Mouse (Mus musculus): ENCODE measurements at regions not wholly inside any gene's neighbourhood (a gene's known extent, or its start where the extent isn't known, plus 50 kb on each side); places are given as distances from the start of the nearest gene placed in this dataset.

GRCm38 (mm10) chr11:43952151-43952550 lies 51.1 kb upstream of the Adra1b start:
- H3K9ac ChIP-seq (ENCODE audit: low read length), result no peak overlapping the region
- no peak for DNase-seq (ENCODE audit: low spot score)
- H3K4me3 ChIP-seq (ENCODE audit: low read depth, low read length), result no peak overlapping the region
- no peak overlapping the region for H3K4me2 ChIP-seq (ENCODE audit: low read length)
- 82% methylated on average over 1 of the region's 1 CpGs for WGBS
- peaks cover 4% of the 10 kb centered on the region; the same call in 1 of the 2 replicates for H3K9me3 ChIP-seq (ENCODE audit: control insufficient read depth, low read length)
- no peaks in the 10 kb centered on the region for H3K27me3 ChIP-seq (replicated peaks; ENCODE audit: control insufficient read depth, insufficient read depth, low read length)
- no peaks in the 10 kb centered on the region for H3K4me1 ChIP-seq (replicated peaks; ENCODE audit: control insufficient read depth, insufficient read depth, low read length)
- no peak overlapping the region for H3K27ac ChIP-seq (ENCODE audit: low read depth)
- no peak for ATAC-seq (replicated peaks; ENCODE audit: low FRiP score, low TSS enrichment, low read depth)
- no peaks in the 10 kb centered on the region for H3K36me3 ChIP-seq (ENCODE audit: control insufficient read depth, insufficient read depth, low read length)

GRCm38 (mm10) chr11:43958241-43958975 lies 57.4 kb upstream of the Adra1b start:
- ATAC-seq (replicated peaks; ENCODE audit: low FRiP score, low TSS enrichment, low read depth) (no peak), DNase-seq (ENCODE audit: low spot score) (no peak)
- H3K4me2 ChIP-seq (ENCODE audit: low read length), result no peak overlapping the region
- no peaks in the 10 kb centered on the region for H3K4me1 ChIP-seq (replicated peaks; ENCODE audit: control insufficient read depth, insufficient read depth, low read length)
- H3K9ac ChIP-seq (ENCODE audit: low read length), result no peak overlapping the region
- no peaks in the 10 kb centered on the region for H3K36me3 ChIP-seq (ENCODE audit: control insufficient read depth, insufficient read depth, low read length)
- no peak overlapping the region for H3K4me3 ChIP-seq (ENCODE audit: low read depth, low read length)
- H3K27ac ChIP-seq (ENCODE audit: low read depth), result no peak overlapping the region
- no peaks in the 10 kb centered on the region for H3K27me3 ChIP-seq (replicated peaks; ENCODE audit: control insufficient read depth, insufficient read depth, low read length)
- 44% methylated on average over 3 of the region's 3 CpGs for WGBS
- no peaks in the 10 kb centered on the region for H3K9me3 ChIP-seq (ENCODE audit: control insufficient read depth, low read length)

- no peak overlapping the region for H3K9ac ChIP-seq (ENCODE audit: low read length)
- H3K36me3 ChIP-seq (ENCODE audit: control insufficient read depth, insufficient read depth, low read length), result no peaks in the 10 kb centered on the region
- H3K4me1 ChIP-seq (replicated peaks; ENCODE audit: control insufficient read depth, insufficient read depth, low read length), result no peaks in the 10 kb centered on the region
- ATAC-seq (replicated peaks; ENCODE audit: low FRiP score, low TSS enrichment, low read depth) (no peak), DNase-seq (ENCODE audit: low spot score) (no peak)
- H3K27ac ChIP-seq (ENCODE audit: low read depth), result no peak overlapping the region
- H3K9me3 ChIP-seq (ENCODE audit: control insufficient read depth, low read length), result no peaks in the 10 kb centered on the region
- H3K4me2 ChIP-seq (ENCODE audit: low read length), result no peak overlapping the region
- WGBS, result 49% methylated on average over 2 of the region's 2 CpGs
- H3K27me3 ChIP-seq (replicated peaks; ENCODE audit: control insufficient read depth, insufficient read depth, low read length), result no peaks in the 10 kb centered on the region
- no peak overlapping the region for H3K4me3 ChIP-seq (ENCODE audit: low read depth, low read length)
These were observed 57.9 kb upstream of the Adra1b start for GRCm38 (mm10) chr11:43958976-43959315.

- Histone ChIP-seq H3K4me2 (ENCODE audit: low read length) (no peak overlapping the region), H3K4me1 (replicated peaks; ENCODE audit: control insufficient read depth, insufficient read depth, low read length) (no peaks in the 10 kb centered on the region), H3K36me3 (ENCODE audit: control insufficient read depth, insufficient read depth, low read length) (no peaks in the 10 kb centered on the region), H3K4me3 (ENCODE audit: low read depth, low read length) (no peak overlapping the region), H3K9me3 (ENCODE audit: control insufficient read depth, low read length) (no peaks in the 10 kb centered on the region), H3K27ac (ENCODE audit: low read depth) (no peak overlapping the region), H3K9ac (ENCODE audit: low read length) (no peak overlapping the region), H3K27me3 (replicated peaks; ENCODE audit: control insufficient read depth, insufficient read depth, low read length) (no peaks in the 10 kb centered on the region)
- 79% methylated on average over 5 of the region's 5 CpGs for WGBS
- ATAC-seq (replicated peaks; ENCODE audit: low FRiP score, low TSS enrichment, low read depth), result no peak
- DNase-seq (ENCODE audit: low spot score), result no peak
These were observed 59.5 kb upstream of the Adra1b start for GRCm38 (mm10) chr11:43960348-43961105.

- no peak overlapping the region for H3K9ac ChIP-seq (ENCODE audit: low read length)
- WGBS, result 81% methylated on average over 6 of the region's 6 CpGs
- H3K4me3 ChIP-seq (ENCODE audit: low read depth, low read length), result no peak overlapping the region
- H3K27me3 ChIP-seq (replicated peaks; ENCODE audit: control insufficient read depth, insufficient read depth, low read length), result no peaks in the 10 kb centered on the region
- no peaks in the 10 kb centered on the region for H3K4me1 ChIP-seq (replicated peaks; ENCODE audit: control insufficient read depth, insufficient read depth, low read length)
- H3K36me3 ChIP-seq (ENCODE audit: control insufficient read depth, insufficient read depth, low read length), result no peaks in the 10 kb centered on the region
- DNase-seq (ENCODE audit: low spot score) (no peak), ATAC-seq (replicated peaks; ENCODE audit: low FRiP score, low TSS enrichment, low read depth) (no peak)
- no peaks in the 10 kb centered on the region for H3K9me3 ChIP-seq (ENCODE audit: control insufficient read depth, low read length)
- no peak overlapping the region for H3K4me2 ChIP-seq (ENCODE audit: low read length)
- H3K27ac ChIP-seq (ENCODE audit: low read depth), result no peak overlapping the region
These were observed 60.5 kb upstream of the Adra1b start for GRCm38 (mm10) chr11:43961398-43962070.

- no peak overlapping the region for H3K9ac ChIP-seq (ENCODE audit: low read length)
- no peak overlapping the region for H3K4me2 ChIP-seq (ENCODE audit: low read length)
- no peak for ATAC-seq (replicated peaks; ENCODE audit: low FRiP score, low TSS enrichment, low read depth)
- 93% methylated on average over 1 of the region's 1 CpGs for WGBS
- DNase-seq (ENCODE audit: low spot score), result no peak
- H3K4me3 ChIP-seq (ENCODE audit: low read depth, low read length), result no peak overlapping the region
- no peaks in the 10 kb centered on the region for H3K36me3 ChIP-seq (ENCODE audit: control insufficient read depth, insufficient read depth, low read length)
- H3K27ac ChIP-seq (ENCODE audit: low read depth), result no peak overlapping the region
- H3K9me3 ChIP-seq (ENCODE audit: control insufficient read depth, low read length), result no peaks in the 10 kb centered on the region
- H3K27me3 ChIP-seq (replicated peaks; ENCODE audit: control insufficient read depth, insufficient read depth, low read length), result no peaks in the 10 kb centered on the region
- no peaks in the 10 kb centered on the region for H3K4me1 ChIP-seq (replicated peaks; ENCODE audit: control insufficient read depth, insufficient read depth, low read length)
These were observed 66.8 kb upstream of the Adra1b start for GRCm38 (mm10) chr11:43967764-43968163.

GRCm38 (mm10) chr11:43971886-43972285 lies 70.9 kb upstream of the Adra1b start:
- no peak overlapping the region for H3K4me3 ChIP-seq (ENCODE audit: low read depth, low read length)
- 82% methylated on average over 3 of the region's 3 CpGs for WGBS
- ATAC-seq (replicated peaks; ENCODE audit: low FRiP score, low TSS enrichment, low read depth), result no peak

GRCm38 (mm10) chr11:43976024-43976423 lies 75.0 kb upstream of the Adra1b start:
- Histone ChIP-seq H3K4me2 (ENCODE audit: low read length) (no peak overlapping the region), H3K27me3 (replicated peaks; ENCODE audit: control insufficient read depth, insufficient read depth, low read length) (no peaks in the 10 kb centered on the region), H3K9ac (ENCODE audit: low read length) (no peak overlapping the region), H3K9me3 (ENCODE audit: control insufficient read depth, low read length) (no peaks in the 10 kb centered on the region), H3K27ac (ENCODE audit: low read depth) (no peak overlapping the region), H3K4me1 (replicated peaks; ENCODE audit: control insufficient read depth, insufficient read depth, low read length) (no peaks in the 10 kb centered on the region), H3K4me3 (ENCODE audit: low read depth, low read length) (no peak overlapping the region), H3K36me3 (ENCODE audit: control insufficient read depth, insufficient read depth, low read length) (no peaks in the 10 kb centered on the region)
- no peak for DNase-seq (ENCODE audit: low spot score)
- WGBS, result 47% methylated on average over 4 of the region's 4 CpGs
- ATAC-seq (replicated peaks; ENCODE audit: low FRiP score, low TSS enrichment, low read depth), result no peak

More at GRCm38 (mm10) chr11:43971886-43972285, 70.9 kb upstream of the Adra1b start:
- no peaks in the 10 kb centered on the region for H3K36me3 ChIP-seq (ENCODE audit: control insufficient read depth, insufficient read depth, low read length)
- H3K9ac ChIP-seq (ENCODE audit: low read length), result no peak overlapping the region
- no peaks in the 10 kb centered on the region for H3K4me1 ChIP-seq (replicated peaks; ENCODE audit: control insufficient read depth, insufficient read depth, low read length)
- no peak overlapping the region for H3K4me2 ChIP-seq (ENCODE audit: low read length)
- DNase-seq (ENCODE audit: low spot score), result no peak
- H3K27me3 ChIP-seq (replicated peaks; ENCODE audit: control insufficient read depth, insufficient read depth, low read length), result no peaks in the 10 kb centered on the region
- no peak overlapping the region for H3K27ac ChIP-seq (ENCODE audit: low read depth)
- no peaks in the 10 kb centered on the region for H3K9me3 ChIP-seq (ENCODE audit: control insufficient read depth, low read length)
